Mouse (Mus musculus): ENCODE measurements around the gene Inava. TPM values are rescaled to one million over a fixed set of nuclear protein-coding genes. Genes with fewer than 3 reads are reported as not detected.

The Inava gene
- polyA plus RNA-seq, 2 experiments = 0.16 to 0.36 TPM

DNA sequence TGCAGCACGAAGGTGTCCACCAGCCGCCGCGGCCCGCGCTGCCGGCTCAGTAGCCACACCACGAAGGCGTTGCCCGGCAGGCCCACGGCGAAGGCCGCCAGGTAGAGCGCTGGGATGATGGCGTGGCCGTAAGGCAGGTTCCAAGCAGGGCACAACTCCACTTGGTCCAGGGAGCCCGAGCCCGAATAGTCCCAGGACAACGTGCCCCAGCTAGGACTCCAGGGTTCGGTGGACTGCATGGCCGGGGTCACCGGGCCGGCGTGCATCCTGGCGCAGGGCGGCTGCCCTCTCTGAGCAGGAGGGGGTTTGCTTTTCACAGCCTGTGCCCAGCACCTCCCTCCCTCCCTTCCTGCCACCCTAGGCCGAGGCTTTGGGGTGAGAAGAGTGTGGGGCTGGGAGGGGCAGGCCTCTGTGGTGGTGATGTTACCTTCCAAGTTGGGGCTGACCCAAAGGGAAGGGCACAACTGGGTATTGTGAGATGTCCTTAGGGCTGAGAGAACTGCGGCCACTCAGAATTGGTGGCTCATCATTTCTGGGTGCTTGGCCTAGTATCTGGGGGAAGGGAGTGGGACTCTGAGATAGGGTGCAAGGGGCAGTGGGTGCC lies 26.7 kb upstream of the Inava start, which contains the start of gene Gpr25:
Gpr25 (minus strand) TSS at position 239 of the 604 bp plus-strand sequence.
- Histone ChIP-seq H3K27ac (no peak within 1 kb of the TSS), H3K9me3 (ENCODE audit: control insufficient read depth, low read length) (no peaks in the 10 kb centered on the region), H3K36me3 (replicated peaks; ENCODE audit: control insufficient read depth, insufficient read depth, low read depth) (no peaks in the 10 kb centered on the region), H3K4me3 (ENCODE audit: insufficient read depth in 1 of 2, low read depth in 2 of 2, low read length in 2 of 2) (peak within 1 kb of the TSS in 1 of 2 experiments; percentile 41; a peak in 3 of 4 replicates), H3K27me3 (ENCODE audit: control insufficient read depth, insufficient read depth, low read length) (peaks cover 50% of the 10 kb centered on the region), H3K4me2 (ENCODE audit: low read depth) (peak within 1 kb of the TSS; percentile 63), H3K9ac (replicated peaks) (no peak within 1 kb of the TSS), H3K4me1 (replicated peaks; ENCODE audit: control insufficient read depth in 2 of 2, insufficient read depth in 2 of 2, low read length in 1 of 2) (no peaks in the 10 kb centered on the region)
- no peak for TF ChIP-seq EP300 (IDR thresholded peaks at IDR 0.05; ENCODE audit: low read depth)
- TF ChIP-seq CTCF (IDR thresholded peaks at IDR 0.05; ENCODE audit: low read depth) = no peak
- WGBS (ENCODE audit: insufficient replicate concordance) = 11% methylated on average over 27 of the region's 28 CpGs
- ATAC-seq (ENCODE audit: insufficient read depth) (no peak), DNase-seq (ENCODE audit: low read depth in 3 of 3, low spot score in 3 of 3) (no peak)

GRCm38 (mm10) chr1:136259893-136260634 lies 26.0 kb upstream of the Inava start:
- H3K27ac ChIP-seq = no peak overlapping the region
- DNase-seq (ENCODE audit: low read depth in 3 of 3, low spot score in 3 of 3) = no peak
- H3K4me1 ChIP-seq (replicated peaks; ENCODE audit: control insufficient read depth in 2 of 2, insufficient read depth in 2 of 2, low read length in 1 of 2) = no peaks in the 10 kb centered on the region; a peak in 1 of 4 replicates
- H3K9me3 ChIP-seq (ENCODE audit: control insufficient read depth, low read length) = no peaks in the 10 kb centered on the region
- peak; percentile 43; the same call in 1 of the 2 replicates for ATAC-seq (ENCODE audit: insufficient read depth)
- H3K27me3 ChIP-seq (ENCODE audit: control insufficient read depth, insufficient read depth, low read length) = peaks cover 50% of the 10 kb centered on the region
- peak overlapping the region in 1 of 2 experiments; percentile 41; a peak in 3 of 4 replicates for H3K4me3 ChIP-seq (ENCODE audit: insufficient read depth in 1 of 2, low read depth in 2 of 2, low read length in 2 of 2)
- WGBS (ENCODE audit: insufficient replicate concordance) = 1% methylated on average over 88 of the region's 95 CpGs
- TF ChIP-seq CTCF (IDR thresholded peaks at IDR 0.05; ENCODE audit: low read depth) (no peak), EP300 (IDR thresholded peaks at IDR 0.05; ENCODE audit: low read depth) (no peak)
- H3K36me3 ChIP-seq (replicated peaks; ENCODE audit: control insufficient read depth, insufficient read depth, low read depth) = no peaks in the 10 kb centered on the region
- no peak overlapping the region for H3K9ac ChIP-seq (replicated peaks)
- peak overlapping the region; percentile 63 for H3K4me2 ChIP-seq (ENCODE audit: low read depth)

DNA sequence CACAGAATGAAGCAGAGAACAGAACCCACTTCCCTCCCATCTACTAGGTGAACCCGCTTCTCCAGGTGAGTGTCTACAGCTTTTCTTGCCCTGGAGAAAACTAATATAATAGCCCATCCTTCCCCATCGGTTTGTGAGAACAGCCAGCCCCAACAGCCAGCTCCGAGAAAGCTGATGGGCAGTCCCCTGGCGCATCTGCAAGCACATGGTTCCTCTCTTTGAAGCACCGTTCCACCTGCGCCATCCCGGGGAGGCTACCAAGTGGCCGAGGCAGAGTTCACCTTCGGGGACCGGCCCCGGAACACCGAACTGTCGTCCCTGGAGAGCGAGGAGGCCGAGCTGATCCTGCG lies 25.5 kb upstream of the Inava start:
- DNase-seq (ENCODE audit: low read depth in 3 of 3, low spot score in 3 of 3) (no peak), ATAC-seq (ENCODE audit: insufficient read depth) (no peak)
- Histone ChIP-seq H3K4me3 (ENCODE audit: insufficient read depth in 1 of 2, low read depth in 2 of 2, low read length in 2 of 2) (peak overlapping the region in 1 of 2 experiments; percentile 41; a peak in 1 of 4 replicates), H3K4me2 (ENCODE audit: low read depth) (peak overlapping the region; percentile 63), H3K27ac (no peak overlapping the region), H3K36me3 (replicated peaks; ENCODE audit: control insufficient read depth, insufficient read depth, low read depth) (no peaks in the 10 kb centered on the region), H3K27me3 (ENCODE audit: control insufficient read depth, insufficient read depth, low read length) (peaks cover 50% of the 10 kb centered on the region), H3K9ac (replicated peaks) (no peak overlapping the region), H3K4me1 (replicated peaks; ENCODE audit: control insufficient read depth in 2 of 2, insufficient read depth in 2 of 2, low read length in 1 of 2) (no peaks in the 10 kb centered on the region; a peak in 1 of 4 replicates), H3K9me3 (ENCODE audit: control insufficient read depth, low read length) (no peaks in the 10 kb centered on the region)
- TF ChIP-seq EP300 (IDR thresholded peaks at IDR 0.05; ENCODE audit: low read depth) (no peak), CTCF (IDR thresholded peaks at IDR 0.05; ENCODE audit: low read depth) (no peak)
- WGBS (ENCODE audit: insufficient replicate concordance) = 4% methylated on average over 16 of the region's 16 CpGs

- WGBS (ENCODE audit: insufficient replicate concordance) = 49% methylated on average over 9 of the region's 9 CpGs
- no peak for DNase-seq (ENCODE audit: low read depth in 3 of 3, low spot score in 3 of 3)
- TF ChIP-seq CTCF (IDR thresholded peaks at IDR 0.05; ENCODE audit: low read depth) (no peak), EP300 (IDR thresholded peaks at IDR 0.05; ENCODE audit: low read depth) (no peak)
- no peaks in the 10 kb centered on the region for H3K36me3 ChIP-seq (replicated peaks; ENCODE audit: control insufficient read depth, insufficient read depth, low read depth)
- no peak overlapping the region for H3K9ac ChIP-seq (replicated peaks)
- no peaks in the 10 kb centered on the region for H3K9me3 ChIP-seq (ENCODE audit: control insufficient read depth, low read length)
- no peak overlapping the region for H3K4me2 ChIP-seq (ENCODE audit: low read depth)
- H3K27ac ChIP-seq = no peak overlapping the region
- ATAC-seq (ENCODE audit: insufficient read depth) = no peak
- H3K4me1 ChIP-seq (replicated peaks; ENCODE audit: control insufficient read depth in 2 of 2, insufficient read depth in 2 of 2, low read length in 1 of 2) = no peaks in the 10 kb centered on the region; a peak in 1 of 4 replicates
- H3K4me3 ChIP-seq (ENCODE audit: insufficient read depth in 1 of 2, low read depth in 2 of 2, low read length in 2 of 2) = no peak overlapping the region
- H3K27me3 ChIP-seq (ENCODE audit: control insufficient read depth, insufficient read depth, low read length) = peaks cover 50% of the 10 kb centered on the region
Observed at GRCm38 (mm10) chr1:136258495-136258894, 24.4 kb upstream of the Inava start.

GRCm38 (mm10) chr1:136255657-136256056 lies 21.6 kb upstream of the Inava start:
- no peaks in the 10 kb centered on the region for H3K9me3 ChIP-seq (ENCODE audit: control insufficient read depth, low read length)
- H3K4me2 ChIP-seq (ENCODE audit: low read depth) = no peak overlapping the region
- no peaks in the 10 kb centered on the region for H3K36me3 ChIP-seq (replicated peaks; ENCODE audit: control insufficient read depth, insufficient read depth, low read depth)
- H3K27me3 ChIP-seq (ENCODE audit: control insufficient read depth, insufficient read depth, low read length) = peaks cover 39% of the 10 kb centered on the region
- DNase-seq (ENCODE audit: low read depth in 3 of 3, low spot score in 3 of 3) = no peak
- TF ChIP-seq EP300 (IDR thresholded peaks at IDR 0.05; ENCODE audit: low read depth) (no peak), CTCF (IDR thresholded peaks at IDR 0.05; ENCODE audit: low read depth) (no peak)
- H3K27ac ChIP-seq = no peak overlapping the region
- 31% methylated on average over 8 of the region's 8 CpGs for WGBS (ENCODE audit: insufficient replicate concordance)
- no peaks in the 10 kb centered on the region; a peak in 1 of 4 replicates for H3K4me1 ChIP-seq (replicated peaks; ENCODE audit: control insufficient read depth in 2 of 2, insufficient read depth in 2 of 2, low read length in 1 of 2)
- no peak overlapping the region for H3K9ac ChIP-seq (replicated peaks)
- no peak for ATAC-seq (ENCODE audit: insufficient read depth)
- no peak overlapping the region for H3K4me3 ChIP-seq (ENCODE audit: insufficient read depth in 1 of 2, low read depth in 2 of 2, low read length in 2 of 2)
